Mouse (Mus musculus) embryonic fibroblast, embryonic 13.5 days (primary cell): Measurements from ENCODE around the gene Fabp2.

Experiments
- CTCF ChIP-seq: IDR thresholded peaks from 2 replicates; pipeline ENCODE4 v1.5.1; 2011; ENCODE audit warnings: mild to moderate bottlenecking, control low read depth, low read length, moderate library complexity, borderline replicate concordance; ENCODE audit not compliant: insufficient read depth
- POLR2A ChIP-seq: IDR thresholded peaks from 2 replicates; pipeline ENCODE4 v1.6.1; 2011; ENCODE audit warnings: low read depth, mild to moderate bottlenecking, control low read depth, low read length, moderate library complexity

DNA sequence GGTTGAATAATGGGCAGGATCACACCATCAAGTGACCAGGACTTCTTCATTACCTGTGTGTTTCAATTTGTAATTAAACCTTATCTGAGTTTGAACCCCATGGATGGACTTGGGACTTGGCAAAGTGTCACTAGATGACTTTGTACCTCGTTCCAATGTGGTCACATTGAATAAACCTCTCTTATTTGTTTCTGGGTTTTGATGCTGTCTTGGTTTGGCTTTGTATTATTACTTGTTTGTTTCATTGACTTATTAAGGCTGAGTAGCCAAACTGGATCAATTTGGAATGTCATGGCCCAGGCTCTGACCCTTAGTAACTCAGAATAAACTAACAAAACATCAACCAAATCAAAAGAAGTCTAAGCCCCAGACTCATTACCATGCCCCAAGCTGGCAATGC, 23.3 kb upstream of the Fabp2 start:
- TF ChIP-seq POLR2A (no peak), CTCF (no peak)
